Mouse (Mus musculus): ENCODE data around the gene Ctdsp1. TPM values are rescaled to one million over a fixed set of nuclear protein-coding genes. Genes with fewer than 3 reads are reported as not detected.

Ctdsp1 gene
- polyA plus RNA-seq (2012; fragmentation: generic; extraction: Trizol), result 100 to 1,000 TPM in 1 of 2 experiments, 10 to 100 TPM in 1; 71.9 to 105 TPM

DNA sequence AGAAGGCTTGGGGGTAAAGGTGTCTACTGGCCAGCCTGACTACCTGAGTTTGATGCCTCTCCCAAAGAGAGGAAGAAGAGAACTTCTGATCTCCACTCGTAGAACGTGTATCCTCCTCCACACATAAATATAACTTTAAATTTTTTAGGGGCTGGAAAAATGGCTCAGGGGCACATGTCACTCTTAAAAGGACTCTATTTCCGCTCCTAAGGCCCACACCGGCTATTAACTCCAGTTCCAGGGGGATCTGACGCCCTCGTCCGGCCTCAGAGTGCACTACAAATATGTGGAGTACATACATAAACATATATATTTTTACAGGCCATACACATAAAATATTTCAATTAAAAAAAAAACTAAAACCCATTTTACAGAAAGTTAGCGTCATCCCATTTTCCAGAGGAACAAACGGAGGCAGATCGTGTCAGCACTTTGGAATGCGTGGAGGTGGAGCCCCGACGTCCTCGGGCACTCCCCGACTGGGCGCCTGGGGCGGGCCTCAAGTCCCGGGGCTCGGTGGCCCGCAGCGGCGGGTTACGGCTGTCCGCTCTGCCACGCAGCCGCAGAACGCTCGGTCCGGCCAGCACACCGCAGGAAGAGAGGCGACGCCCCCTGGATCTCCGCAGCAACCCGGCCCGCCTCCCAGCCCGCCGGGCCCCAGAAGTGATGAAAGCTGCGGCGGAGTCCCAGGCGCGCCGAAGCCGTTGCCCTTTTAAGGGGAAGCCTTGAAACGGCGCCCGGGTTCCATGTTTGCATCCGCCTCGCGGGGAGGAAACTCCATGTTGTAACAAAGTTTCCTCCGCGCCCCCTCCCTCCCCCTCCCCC is at the start of gene Ctdsp1:
TSS of gene Ctdsp1 (plus strand) at position 586 of the 825 bp plus-strand sequence.

DNA sequence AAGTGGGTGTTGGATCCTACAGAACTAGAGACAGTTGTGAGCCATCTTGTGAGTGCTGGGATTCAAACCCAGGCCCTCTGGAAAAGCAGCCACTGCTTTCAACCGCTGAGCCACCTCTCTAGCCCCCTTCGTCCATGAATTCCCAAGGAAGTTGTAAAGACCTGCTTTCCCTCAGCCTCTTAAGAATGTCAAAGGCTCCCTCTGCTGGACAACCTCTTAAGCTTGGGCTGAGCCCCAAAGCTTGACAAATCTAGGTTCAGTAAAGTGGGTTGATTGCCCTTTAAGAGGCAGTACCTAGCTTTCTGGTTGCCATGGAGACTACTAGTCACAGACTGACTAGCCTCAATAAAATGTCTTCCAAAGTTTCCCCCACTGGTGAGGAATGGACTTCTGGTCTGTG is 29.5 kb upstream of the Ctdsp1 start, which contains the start of gene Catip:
TSS of gene Catip (plus strand) at position 297 of the 400 bp plus-strand sequence.

DNA sequence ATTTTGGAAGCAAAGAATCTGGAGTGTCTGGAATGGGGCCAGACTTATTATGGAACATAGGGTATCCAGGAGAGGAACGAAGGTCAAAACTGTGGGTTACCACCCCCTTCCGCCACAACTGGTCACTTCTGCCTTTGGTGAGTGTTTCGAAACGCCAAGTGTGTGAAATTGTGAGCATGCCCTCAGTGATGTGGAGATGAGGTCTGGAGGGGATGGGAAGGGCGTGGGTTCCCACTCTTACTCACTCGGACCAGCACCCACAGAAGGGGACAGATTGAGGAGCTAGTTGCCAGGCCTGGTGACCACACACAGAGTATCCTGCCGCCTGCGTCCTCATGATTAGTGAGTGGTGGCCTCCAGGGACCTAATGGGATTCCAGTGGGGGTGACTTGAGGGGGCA is 16.3 kb upstream of the Ctdsp1 start, which contains the start of gene Slc11a1:
TSS of gene Slc11a1 (plus strand) at position 216 of the 400 bp plus-strand sequence.

DNA sequence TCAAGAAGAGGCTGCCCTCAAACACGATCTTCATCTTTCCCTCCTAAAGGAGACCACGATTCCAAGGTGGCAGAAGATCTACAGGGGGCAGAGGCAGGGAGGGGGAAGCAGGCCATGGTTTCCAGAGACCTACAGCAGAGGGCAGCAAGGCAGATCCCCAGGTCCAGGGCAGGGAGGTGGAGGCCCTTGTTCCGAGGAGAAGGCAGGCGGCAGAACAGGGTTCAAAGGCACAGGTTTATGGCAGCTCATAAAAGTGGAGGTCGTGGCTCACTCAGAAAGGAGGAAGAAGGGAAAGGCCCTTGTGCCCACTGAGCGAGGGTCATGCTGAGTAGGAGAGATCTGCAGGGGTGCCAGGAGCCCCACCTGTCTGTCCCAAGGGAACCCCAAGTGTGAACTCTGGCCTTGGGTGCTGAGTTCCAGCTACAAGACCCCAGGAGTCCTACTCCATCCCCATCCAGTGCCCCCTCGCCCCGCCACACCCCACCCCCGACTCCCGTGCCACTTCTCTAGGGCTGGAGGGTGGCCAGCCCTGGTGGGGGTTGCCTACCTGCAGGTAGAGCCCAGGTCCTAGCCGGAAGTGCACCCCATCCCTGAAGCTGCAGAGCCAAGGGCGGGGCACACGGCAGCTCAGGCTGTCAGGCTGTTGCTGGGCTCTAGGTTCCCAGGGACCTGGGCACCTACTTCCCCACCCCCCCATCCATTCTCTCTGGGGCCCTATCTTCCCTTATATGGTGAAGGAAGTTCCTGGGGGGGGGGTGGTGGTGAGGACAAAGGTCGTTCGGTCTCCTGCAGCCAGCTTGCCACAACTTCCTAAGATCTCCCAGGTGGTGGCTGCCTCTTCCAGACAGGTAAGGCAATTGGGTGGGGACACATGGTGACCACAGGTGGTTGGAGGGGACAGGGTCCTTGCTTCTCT is 17.5 kb downstream of the Ctdsp1 start, which contains the start of gene Vil1:
TSS of gene Vil1 (plus strand) at position 788 of the 916 bp plus-strand sequence.

Other genes starting within 250 kb of the Ctdsp1 start
- under 1 TPM in 1 of 2 experiments, not detected in 1; 0.01 TPM for gene Cxcr2, start 237.5 kb upstream of the Ctdsp1 start, polyA plus RNA-seq (2012; fragmentation: generic; extraction: Trizol)
- under 1 TPM in 1 of 2 experiments, not detected in 1; 0.06 TPM for gene Cxcr1, start 196.9 kb upstream of the Ctdsp1 start, polyA plus RNA-seq (2012; fragmentation: generic; extraction: Trizol)
- gene Arpc2, start 155.4 kb upstream of the Ctdsp1 start, polyA plus RNA-seq (2012; fragmentation: generic; extraction: Trizol), result 100 to 1,000 TPM in 1 of 2 experiments, 10 to 100 TPM in 1; 41.4 to 154 TPM
- gene Gpbar1, start 113.0 kb upstream of the Ctdsp1 start, polyA plus RNA-seq (2012; fragmentation: generic; extraction: Trizol), result under 1 TPM; 0.05 to 0.08 TPM
- gene Aamp, start 106.8 kb upstream of the Ctdsp1 start, polyA plus RNA-seq (2012; fragmentation: generic; extraction: Trizol), result 100 to 1,000 TPM; 121 to 202 TPM
- gene Pnkd, start 106.6 kb upstream of the Ctdsp1 start, polyA plus RNA-seq (2012; fragmentation: generic; extraction: Trizol), result 100 to 1,000 TPM in 1 of 2 experiments, 10 to 100 TPM in 1; 49.4 to 116 TPM
- gene Tmbim1, start 85.9 kb upstream of the Ctdsp1 start, polyA plus RNA-seq (2012; fragmentation: generic; extraction: Trizol), result 10 to 100 TPM; 25.9 to 73.9 TPM
- under 1 TPM in 1 of 2 experiments, not detected in 1; 0.19 TPM for gene Catip, start 29.4 kb upstream of the Ctdsp1 start, polyA plus RNA-seq (2012; fragmentation: generic; extraction: Trizol)
- gene Slc11a1, start 16.3 kb upstream of the Ctdsp1 start, polyA plus RNA-seq (2012; fragmentation: generic; extraction: Trizol), result 1 to 10 TPM in 1 of 2 experiments, under 1 TPM in 1; 0.58 to 1.7 TPM
- under 1 TPM in 1 of 2 experiments, not detected in 1; 0.11 TPM for gene Vil1, start 17.9 kb downstream of the Ctdsp1 start, polyA plus RNA-seq (2012; fragmentation: generic; extraction: Trizol)
- gene Cnot9, start 114.5 kb downstream of the Ctdsp1 start, polyA plus RNA-seq (2012; fragmentation: generic; extraction: Trizol), result 10 to 100 TPM; 13.1 to 22.0 TPM
- gene Plcd4, start 151.4 kb downstream of the Ctdsp1 start, polyA plus RNA-seq (2012; fragmentation: generic; extraction: Trizol), result under 1 TPM; 0.18 to 0.83 TPM
- 1 to 10 TPM in 1 of 2 experiments, under 1 TPM in 1; 0.22 to 1.4 TPM for gene Usp37, start 152.8 kb downstream of the Ctdsp1 start, polyA plus RNA-seq (2012; fragmentation: generic; extraction: Trizol)
- 1 to 10 TPM; 1.3 to 6.7 TPM for gene Zfp142, start 196.7 kb downstream of the Ctdsp1 start, polyA plus RNA-seq (2012; fragmentation: generic; extraction: Trizol)
- gene Bcs1l, start 196.8 kb downstream of the Ctdsp1 start, polyA plus RNA-seq (2012; fragmentation: generic; extraction: Trizol), result 10 to 100 TPM; 15.6 TPM
- gene Rnf25, start 209.9 kb downstream of the Ctdsp1 start, polyA plus RNA-seq (2012; fragmentation: generic; extraction: Trizol), result 10 to 100 TPM; 18.7 to 39.7 TPM
- gene Stk36, start 209.9 kb downstream of the Ctdsp1 start, polyA plus RNA-seq (2012; fragmentation: generic; extraction: Trizol), result 1 to 10 TPM; 1.5 to 5.7 TPM